Mouse (Mus musculus): ENCODE data around the gene Col6a6.

GRCm38 (mm10) chr9:105700702-105701101 lies 127.3 kb downstream of the Col6a6 start:
- TF ChIP-seq CTCF (conservative IDR thresholded peaks at IDR 0.05; ENCODE audit: insufficient read depth, insufficient read length, low read depth, low read length) (no peak), POLR2A (IDR thresholded peaks at IDR 0.05; ENCODE audit: low read depth, low read length) (no peak)
